Mouse (Mus musculus) adrenal gland, postnatal 0 days (tissue): Measurements from ENCODE around the gene Gm5799. TPM values are rescaled to one million over a fixed set of nuclear protein-coding genes. Genes with fewer than 3 reads are reported as not detected.

Experiments
- polyA plus RNA-seq: library from polyadenylated mRNA; unstranded; fragments of >200 nt; fragmentation: Nextera tagmentation; extraction: Ambion mirVana; gene quantifications from 2 replicates; pipeline ENCODE4 v1.2.1, GENCODE M21; 2015

Gene Gm5799
- not detected in 2 replicates for polyA plus RNA-seq

GRCm38 (mm10) chr14:43543276-43543675, at the start of gene Gm5799:
Gm5799 (plus strand) TSS chr14:43543576.

GRCm38 (mm10) chr14:43579046-43579445, 35.7 kb downstream of the Gm5799 start, which contains the start of gene Gm17654:
Gm17654 (minus strand) TSS chr14:43579146.

Other genes with a start within 250 kb of the Gm5799 start
- not detected in 2 replicates for gene Gm8127, start 249.7 kb upstream of the Gm5799 start, polyA plus RNA-seq
- gene 1700001F09Rik, start 195.8 kb upstream of the Gm5799 start, polyA plus RNA-seq: not detected in 2 replicates
- gene Gm8138, start 127.2 kb upstream of the Gm5799 start, polyA plus RNA-seq: not detected in 2 replicates
- not detected in 2 replicates for gene Gm17654, start 35.6 kb downstream of the Gm5799 start, polyA plus RNA-seq
- gene Gm10375, start 64.4 kb downstream of the Gm5799 start, polyA plus RNA-seq: not detected in 2 replicates
- gene Gm8165, start 133.6 kb downstream of the Gm5799 start, polyA plus RNA-seq: not detected in 2 replicates
- gene Gm7324, start 154.3 kb downstream of the Gm5799 start, polyA plus RNA-seq: 0.68 and 1.2 TPM in 2 replicates
- not detected in 2 replicates for gene Gm16506, start 183.9 kb downstream of the Gm5799 start, polyA plus RNA-seq
- gene Gm6526, start 204.3 kb downstream of the Gm5799 start, polyA plus RNA-seq: 0.07 TPM in 1 of 2 replicates, not detected in the other
- not detected in 2 replicates for gene Gm8180, start 241.2 kb downstream of the Gm5799 start, polyA plus RNA-seq